10 mouse cellular contexts compared by ENCODE assay signal in genomic region chr6:54752076-54752475, GRCm38 (mm10).
DNase-seq lines count a peak whose midpoint lies in the region.
"Had no signal": no experiment of that assay in that cellular context is flagged by ENCODE, and none has a peak within 500 bp of the region (broad histone marks: within the 10 kb centered on the region; RNA-seq: fewer than 3 reads in every experiment).

No protein-coding gene starts in this region.

- intact Hi-C loops in heart, postnatal 14 days (cut with DNase I) = loop anchor here (5.0 kb wide), 1 partner anchor 40 kb away; no protein-coding TSS in a partner anchor

- peak; percentile 26 for DNase-seq in heart, adult 8-10 months (ENCODE audit: low spot score)
- no peak for DNase-seq in heart, postnatal 14 days
- DNase-seq in urinary bladder, postnatal 14 days (ENCODE audit: low spot score) = peak; percentile 21
- DNase-seq in urinary bladder, postnatal 36 days (ENCODE audit: low spot score in 2 of 2) = no peak
- DNase-seq in lung, postnatal 10 days = peak; percentile 27
- DNase-seq in frontal cortex, postnatal 25 days (ENCODE audit: low spot score in 2 of 2) = no peak
- DNase-seq in retina, postnatal 1 day = no peak
- DNase-seq in ovary, postnatal 36 days (ENCODE audit: low spot score) = no peak
- DNase-seq: cerebellum, postnatal 36 days; liver, embryonic 13.5 days had no signal

Comparison
In these comparisons a context has a peak if more than half of its experiments do, and no peak if none do; other contexts are left out.
1. DNase-seq: peak in heart, adult 8-10 months (single experiment), urinary bladder, postnatal 14 days (single experiment) and lung, postnatal 10 days (single experiment); none in heart, postnatal 14 days (0 of 2), urinary bladder, postnatal 36 days (0 of 2), frontal cortex, postnatal 25 days (0 of 2), retina, postnatal 1 day (single experiment) and ovary, postnatal 36 days (single experiment).